Mouse (Mus musculus) olfactory bulb, adult 2 months (tissue): ENCODE measurements around the gene Olfr402. TPM values are rescaled to one million over a fixed set of nuclear protein-coding genes. Genes with fewer than 3 reads are reported as not detected.
"Not testable (repeated sequence)": the region's sequence is repeated elsewhere in the genome, so short reads cannot be mapped to it uniquely, and the experiment has no call there.

Source experiments
- H3K27ac ChIP-seq: fragments of 200-500 bp; 2 replicates; pipeline ENCODE4 v1.5.1; 2012; ENCODE audit warnings: low read depth, low read length; ENCODE audit not compliant: insufficient read depth
- H3K4me1 ChIP-seq: fragments of 200-500 bp; 2 replicates; pipeline ENCODE4 v1.6.1; 2012; ENCODE audit warnings: low read length; ENCODE audit not compliant: control insufficient read depth, insufficient read depth
- H3K4me3 ChIP-seq: fragments of 200-500 bp; 2 replicates; pipeline ENCODE4 v1.5.1; 2012; ENCODE audit warnings: mild to moderate bottlenecking, low read depth, low read length, moderate library complexity; ENCODE audit not compliant: insufficient read depth
- CTCF ChIP-seq: fragments of 200-500 bp; IDR thresholded peaks from 2 replicates; pipeline ENCODE4 v1.5.1; 2012; ENCODE audit warnings: low read depth, mild to moderate bottlenecking, low read length, moderate library complexity; ENCODE audit not compliant: insufficient read depth
- POLR2A ChIP-seq: fragments of 200-500 bp; IDR thresholded peaks from 2 replicates; pipeline ENCODE4 v1.6.1; 2012; ENCODE audit warnings: mild to moderate bottlenecking, low read depth, low read length, moderate library complexity; ENCODE audit not compliant: insufficient read depth
- WGBS: fragments of 180-500 bp; shearing (Covaris S2); methylation state at CpG from one replicate; pipeline ENCODE4 v1.1.7; 2018; 5-methylcytosine and 5-hydroxymethylcytosine counted together
- polyA plus RNA-seq: library from polyadenylated mRNA; stranded (reverse); fragments of >200 nt; gene quantifications from 2 replicates; pipeline ENCODE4 v1.2.4, GENCODE M21; 2012; ENCODE audit warnings: low replicate concordance; ENCODE audit not compliant: missing spikeins, insufficient read depth, insufficient read length

The Olfr402 gene
- not detected in 2 replicates for polyA plus RNA-seq

DNA sequence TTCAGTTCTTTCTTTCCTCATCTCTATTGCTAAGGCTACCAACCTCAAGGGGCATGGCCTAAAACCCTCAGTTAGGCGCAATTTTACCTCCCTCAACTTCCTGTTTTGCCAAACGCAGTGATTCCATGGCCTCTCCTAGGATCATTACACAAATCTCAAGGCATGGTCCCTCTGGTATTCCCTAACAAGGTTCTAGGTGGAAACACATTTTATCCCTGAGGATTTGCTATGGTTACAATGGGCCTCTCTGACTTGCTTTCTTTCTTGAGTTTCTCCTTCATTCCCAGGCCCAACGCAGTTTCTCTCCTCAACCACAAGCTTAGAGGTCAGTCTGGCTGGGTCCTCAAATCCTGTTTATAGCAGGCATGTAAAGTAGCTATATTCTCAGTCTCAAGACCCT is at the start of gene Olfr402:
Gene Olfr402, plus strand, starts transcription at position 301 of the 400 bp plus-strand sequence.
- 60% methylated on average over 3 of the region's 3 CpGs for WGBS
- Histone ChIP-seq H3K4me3 (no peak within 1 kb of the TSS), H3K27ac (no peak within 1 kb of the TSS), H3K4me1 (no peaks in the 10 kb centered on the region)
- TF ChIP-seq CTCF (no peak), POLR2A (no peak)

DNA sequence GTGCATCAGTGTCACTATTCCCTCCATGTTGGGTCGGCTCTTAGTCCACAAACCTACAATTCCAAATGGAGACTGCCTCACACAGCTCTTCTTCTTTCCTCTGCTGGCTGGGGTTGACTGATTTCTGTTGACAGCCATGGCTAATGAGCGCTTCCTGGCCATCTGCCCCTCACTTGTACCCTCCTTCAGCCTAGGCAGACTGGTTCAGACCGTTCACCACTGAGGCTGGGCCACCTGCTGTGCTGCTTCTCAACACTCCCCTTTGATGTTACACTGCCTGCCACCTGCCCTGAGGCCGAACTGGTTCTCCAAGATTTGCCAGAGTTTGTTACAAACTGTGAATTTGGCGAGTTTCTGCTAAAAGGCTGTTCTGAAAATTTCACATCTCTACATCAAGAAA is 48.3 kb upstream of the Olfr402 start:
- Histone ChIP-seq H3K27ac (no peak overlapping the region), H3K4me1 (no peaks in the 10 kb centered on the region), H3K4me3 (no peak overlapping the region)
- no peak for TF ChIP-seq POLR2A
- no peak for TF ChIP-seq CTCF
- 43% methylated on average over 5 of the region's 5 CpGs for WGBS

DNA sequence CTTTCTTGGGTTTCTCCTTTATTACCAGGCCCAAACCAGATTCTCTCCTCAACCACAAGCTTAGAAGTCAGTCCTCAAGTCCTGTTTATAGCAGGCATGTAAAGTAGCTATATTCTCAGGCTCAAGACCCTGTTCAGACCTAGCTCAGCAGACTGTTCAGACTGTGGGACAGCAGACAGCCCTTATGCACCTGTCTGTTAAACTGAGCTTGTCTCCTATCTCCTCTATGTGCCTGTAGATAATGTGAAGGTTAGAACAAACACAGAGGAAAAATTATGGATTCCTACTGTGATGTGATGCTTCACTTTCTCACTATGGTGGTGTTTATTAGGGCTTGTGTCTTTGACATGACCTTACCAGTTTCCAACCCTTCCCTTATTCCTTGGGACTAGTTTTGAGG is 39.9 kb upstream of the Olfr402 start, which contains the start of gene Olfr401:
Gene Olfr401, plus strand, starts transcription at position 301 of the 400 bp plus-strand sequence.
- H3K4me3 ChIP-seq: no peak within 1 kb of the TSS
- TF ChIP-seq CTCF (no peak), POLR2A (no peak)
- H3K4me1 ChIP-seq: no peaks in the 10 kb centered on the region
- no peak within 1 kb of the TSS for H3K27ac ChIP-seq

DNA sequence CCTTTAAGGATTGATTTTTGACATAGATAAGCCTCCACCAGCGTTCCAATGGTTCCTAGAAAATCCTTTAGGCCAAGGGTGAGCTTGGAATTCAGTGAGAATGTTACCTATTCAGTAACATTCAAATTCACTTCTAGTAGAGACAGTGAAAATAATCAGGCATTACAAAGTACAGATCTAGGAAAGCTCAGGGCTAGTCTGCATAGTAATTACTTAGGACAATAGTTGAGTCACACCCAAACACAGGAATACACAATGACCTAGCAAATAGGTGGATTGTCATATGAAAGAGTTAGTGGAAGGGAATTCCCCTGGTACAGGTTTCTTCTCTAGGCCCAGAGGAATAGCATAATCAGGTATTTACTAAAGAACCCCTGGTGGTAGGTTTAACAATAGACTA is 13.3 kb upstream of the Olfr402 start:
- WGBS: 31% methylated on average over 1 of the region's 1 CpGs

GRCm38 (mm10) chr11:74145866-74146265 is 7.5 kb upstream of the Olfr402 start:
- no peak for TF ChIP-seq POLR2A
- no peak for TF ChIP-seq CTCF
- Histone ChIP-seq H3K4me1 (no peaks in the 10 kb centered on the region), H3K4me3 (no peak overlapping the region), H3K27ac (no peak overlapping the region)

More for the DNA sequence above, 13.3 kb upstream of the Olfr402 start:
- not testable (repeated sequence) for H3K4me3 ChIP-seq, H3K27ac ChIP-seq, H3K4me1 ChIP-seq

- Histone ChIP-seq H3K27ac (no peak overlapping the region), H3K4me3 (no peak overlapping the region), H3K4me1 (no peaks in the 10 kb centered on the region)
- TF ChIP-seq CTCF (no peak), POLR2A (no peak)
Measured at GRCm38 (mm10) chr11:74168771-74169170, 15.4 kb downstream of the Olfr402 start.

DNA sequence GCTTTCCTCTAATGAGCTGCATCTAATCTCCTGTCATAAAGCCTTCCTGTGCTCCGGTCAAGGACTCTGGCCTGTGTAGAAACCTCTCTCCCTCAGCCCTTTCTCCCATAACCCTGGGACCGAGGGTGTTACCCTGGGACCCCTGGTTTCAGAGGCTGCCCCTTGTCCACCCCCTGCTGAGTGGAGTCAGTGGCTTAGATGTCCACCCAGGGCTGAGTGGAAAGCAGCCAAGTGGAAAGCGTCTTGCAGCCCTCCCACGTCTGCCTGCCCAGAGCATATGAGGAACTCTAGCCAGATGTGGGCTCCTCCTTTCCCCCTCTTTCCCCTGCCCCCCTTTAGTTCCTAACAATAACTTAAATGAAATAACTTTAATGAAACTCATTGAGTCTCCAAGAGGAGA is 29.8 kb downstream of the Olfr402 start:
- no peak overlapping the region for H3K27ac ChIP-seq
- WGBS: 79% methylated on average over 4 of the region's 4 CpGs
- no peaks in the 10 kb centered on the region for H3K4me1 ChIP-seq
- TF ChIP-seq CTCF: no peak
- TF ChIP-seq POLR2A: no peak
- H3K4me3 ChIP-seq: no peak overlapping the region

DNA sequence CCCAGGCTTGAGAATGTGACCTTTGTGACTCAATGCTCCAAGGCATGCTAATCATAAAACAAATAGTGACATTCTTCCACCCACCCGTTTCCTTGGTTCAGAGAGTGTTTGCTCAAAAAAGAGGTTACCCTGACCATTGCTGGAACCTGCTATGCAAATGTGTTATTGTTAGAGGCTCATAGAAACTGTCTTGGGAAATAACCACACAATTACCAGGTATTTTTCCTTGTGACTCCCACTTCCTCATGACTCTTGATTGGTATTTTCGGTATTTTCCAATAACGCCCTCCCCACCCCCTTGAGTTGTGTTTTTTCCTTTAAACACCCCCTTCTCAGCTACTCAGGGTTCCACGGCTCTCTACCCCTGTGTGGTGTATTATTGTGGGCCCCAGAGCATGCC is 30.4 kb downstream of the Olfr402 start:
- TF ChIP-seq CTCF (no peak), POLR2A (no peak)
- WGBS: 72% methylated on average over 4 of the region's 4 CpGs

GRCm38 (mm10) chr11:74185949-74186348 is 32.6 kb downstream of the Olfr402 start, which contains the start of gene Olfr403:
Gene Olfr403, plus strand, starts transcription at chr11:74186249.
- TF ChIP-seq CTCF (no peak), POLR2A (no peak)
- no peak within 1 kb of the TSS for H3K27ac ChIP-seq
- H3K4me1 ChIP-seq: no peaks in the 10 kb centered on the region
- H3K4me3 ChIP-seq: no peak within 1 kb of the TSS

More for the DNA sequence above, 30.4 kb downstream of the Olfr402 start:
- no peaks in the 10 kb centered on the region for H3K4me1 ChIP-seq
- H3K27ac ChIP-seq: no peak overlapping the region
- H3K4me3 ChIP-seq: no peak overlapping the region

Other genes with a start within 250 kb of the Olfr402 start
- not detected in 2 replicates for gene Olfr395, start 244.2 kb upstream of the Olfr402 start, polyA plus RNA-seq
- gene Olfr23, start 216.9 kb upstream of the Olfr402 start, polyA plus RNA-seq: not detected in 2 replicates
- not detected in 2 replicates for gene Olfr397, start 192.7 kb upstream of the Olfr402 start, polyA plus RNA-seq
- gene Olfr398, start 163.1 kb upstream of the Olfr402 start, polyA plus RNA-seq: not detected in 2 replicates
- gene Olfr139, start 97.0 kb upstream of the Olfr402 start, polyA plus RNA-seq: not detected in 2 replicates
- not detected in 2 replicates for gene Olfr399, start 96.9 kb upstream of the Olfr402 start, polyA plus RNA-seq
- gene Zfp616, start 83.6 kb upstream of the Olfr402 start, polyA plus RNA-seq: not detected in 2 replicates
- not detected in 2 replicates for gene Olfr401, start 39.8 kb upstream of the Olfr402 start, polyA plus RNA-seq
- not detected in 2 replicates for gene Olfr403, start 32.7 kb downstream of the Olfr402 start, polyA plus RNA-seq
- not detected in 2 replicates for gene Olfr43, start 57.9 kb downstream of the Olfr402 start, polyA plus RNA-seq
- gene Olfr406, start 106.3 kb downstream of the Olfr402 start, polyA plus RNA-seq: not detected in 2 replicates
- not detected in 2 replicates for gene Olfr59, start 130.2 kb downstream of the Olfr402 start, polyA plus RNA-seq
- not detected in 2 replicates for gene Olfr410, start 184.5 kb downstream of the Olfr402 start, polyA plus RNA-seq
- gene Olfr411, start 199.1 kb downstream of the Olfr402 start, polyA plus RNA-seq: not detected in 2 replicates
- gene Olfr412, start 208.5 kb downstream of the Olfr402 start, polyA plus RNA-seq: not detected in 2 replicates